Mouse (Mus musculus) WW6 (cell line): ENCODE measurements at regions not wholly inside any gene's neighbourhood (a gene's known extent, or its start where the extent isn't known, plus 50 kb on each side); places are given as distances from the start of the nearest gene placed in this dataset.
"Not testable (repeated sequence)": the region's sequence is repeated elsewhere in the genome, so short reads cannot be mapped to it uniquely, and the experiment has no call there.

Source experiments
- DNase-seq: peaks from one replicate; pipeline ENCODE4 v3.0.0-alpha.2; 2013; ENCODE audit warnings: low read depth, low spot score

- not testable (repeated sequence) for DNase-seq
Measured at GRCm38 (mm10) chr12:113701841-113702240, 158.1 kb downstream of the Adam6a start.

GRCm38 (mm10) chr12:113716406-113716805 is 172.7 kb downstream of the Adam6a start:
- DNase-seq: peak; percentile 13

GRCm38 (mm10) chr12:113735847-113736246 is 192.1 kb downstream of the Adam6a start:
- DNase-seq: peak; percentile 16

GRCm38 (mm10) chr12:113746277-113746676 is 202.6 kb downstream of the Adam6a start:
- DNase-seq: no peak

GRCm38 (mm10) chr12:113747987-113748386 is 204.3 kb downstream of the Adam6a start:
- no peak for DNase-seq

- no peak for DNase-seq
Measured at GRCm38 (mm10) chr12:113769587-113769986, 225.9 kb downstream of the Adam6a start.

GRCm38 (mm10) chr12:113795876-113796275 is 252.2 kb downstream of the Adam6a start:
- not testable (repeated sequence) for DNase-seq

- peak; percentile 18 for DNase-seq
Measured at GRCm38 (mm10) chr12:113826377-113826776, 282.7 kb downstream of the Adam6a start.

- DNase-seq: no peak
Measured at GRCm38 (mm10) chr12:113858893-113859292, 315.2 kb downstream of the Adam6a start.

- DNase-seq: peak; percentile 29
Measured at GRCm38 (mm10) chr12:113878826-113879225, 335.1 kb downstream of the Adam6a start.

GRCm38 (mm10) chr12:113896152-113896551 is 352.4 kb downstream of the Adam6a start:
- DNase-seq: no peak

- no peak for DNase-seq
Measured at GRCm38 (mm10) chr12:113906459-113906858, 362.8 kb downstream of the Adam6a start.

- DNase-seq: no peak
Measured at GRCm38 (mm10) chr12:113907751-113908150, 364.0 kb downstream of the Adam6a start.

- no peak for DNase-seq
Measured at GRCm38 (mm10) chr12:113911770-113912169, 368.1 kb downstream of the Adam6a start.

GRCm38 (mm10) chr12:113940721-113941120 is 397.0 kb downstream of the Adam6a start:
- DNase-seq: no peak

- DNase-seq: not testable (repeated sequence)
Measured at GRCm38 (mm10) chr12:113943661-113944327, 400.1 kb downstream of the Adam6a start.

GRCm38 (mm10) chr12:113945786-113946185 is 402.1 kb downstream of the Adam6a start:
- DNase-seq: not testable (repeated sequence)

- DNase-seq: peak; percentile 9
Measured at GRCm38 (mm10) chr12:113948017-113948416, 404.3 kb downstream of the Adam6a start.

GRCm38 (mm10) chr12:113974271-113974670 is 430.6 kb downstream of the Adam6a start:
- DNase-seq: no peak

- peak; percentile 16 for DNase-seq
Measured at GRCm38 (mm10) chr12:113981613-113982012, 437.9 kb downstream of the Adam6a start.

GRCm38 (mm10) chr12:113987233-113987990 is 443.7 kb downstream of the Adam6a start:
- no peak for DNase-seq

GRCm38 (mm10) chr12:113992425-113992824 is 448.7 kb downstream of the Adam6a start:
- DNase-seq: no peak

- not testable (repeated sequence) for DNase-seq
Measured at GRCm38 (mm10) chr12:113994284-113994683, 450.6 kb downstream of the Adam6a start.
